Mouse (Mus musculus): Measurements from ENCODE around the gene 0610040J01Rik. TPM values are rescaled to one million over a fixed set of nuclear protein-coding genes. Genes with fewer than 3 reads are reported as not detected.

The 0610040J01Rik gene
- polyA plus RNA-seq, 1 experiment from 2014 or later = 2.0 TPM

DNA sequence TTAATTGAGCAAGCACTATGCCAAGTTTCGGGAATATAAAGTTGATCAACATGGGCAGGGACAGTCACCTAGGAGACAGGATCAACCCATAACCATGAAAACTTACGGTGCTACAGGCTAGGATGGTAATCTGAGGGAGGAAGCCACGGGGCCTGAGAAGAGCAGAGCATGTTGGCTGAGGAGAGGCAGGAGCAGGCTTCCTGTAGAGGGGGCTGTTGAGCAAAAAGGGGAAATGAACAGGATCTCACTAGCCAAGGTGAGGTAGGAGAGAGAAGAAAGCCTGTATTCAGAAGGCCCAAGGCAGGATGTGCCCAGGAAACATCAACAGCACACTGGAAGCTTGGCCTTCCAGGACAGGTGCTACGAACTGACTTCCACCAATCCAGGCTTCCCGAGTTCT is 9.0 kb downstream of the 0610040J01Rik start:
- H3K4me1 ChIP-seq = no peaks in the 10 kb centered on the region
- no peak overlapping the region for H3K4me3 ChIP-seq
- no peak overlapping the region for H3K27ac ChIP-seq
- WGBS = 89% methylated on average over 5 of the region's 5 CpGs
- H3K27me3 ChIP-seq (ENCODE audit: poor library complexity, severe bottlenecking) = no peaks in the 10 kb centered on the region
- H3K36me3 ChIP-seq (replicated peaks) = no peaks in the 10 kb centered on the region
- H3K9me3 ChIP-seq = no peaks in the 10 kb centered on the region
- no peak for DNase-seq (ENCODE audit: extremely low spot score, low spot score)

GRCm38 (mm10) chr5:63821860-63822259 is 9.7 kb downstream of the 0610040J01Rik start:
- WGBS = 82% methylated on average over 8 of the region's 8 CpGs

GRCm38 (mm10) chr5:63823362-63824332 is 11.5 kb downstream of the 0610040J01Rik start:
- Histone ChIP-seq H3K4me3 (no peak overlapping the region), H3K4me1 (peaks cover 7% of the 10 kb centered on the region; the same call in 1 of the 2 replicates), H3K36me3 (replicated peaks) (no peaks in the 10 kb centered on the region), H3K27ac (no peak overlapping the region), H3K9me3 (no peaks in the 10 kb centered on the region), H3K27me3 (ENCODE audit: poor library complexity, severe bottlenecking) (no peaks in the 10 kb centered on the region)
- 79% methylated on average over 10 of the region's 10 CpGs for WGBS
- DNase-seq (ENCODE audit: extremely low spot score, low spot score) = no peak

More at GRCm38 (mm10) chr5:63821860-63822259, 9.7 kb downstream of the 0610040J01Rik start:
- Histone ChIP-seq H3K36me3 (replicated peaks) (no peaks in the 10 kb centered on the region), H3K4me1 (no peaks in the 10 kb centered on the region), H3K27ac (no peak overlapping the region), H3K4me3 (no peak overlapping the region), H3K9me3 (no peaks in the 10 kb centered on the region), H3K27me3 (ENCODE audit: poor library complexity, severe bottlenecking) (no peaks in the 10 kb centered on the region)
- no peak for DNase-seq (ENCODE audit: extremely low spot score, low spot score)

- WGBS = 83% methylated on average over 8 of the region's 8 CpGs
- H3K4me1 ChIP-seq = peaks cover 7% of the 10 kb centered on the region; the same call in 1 of the 2 replicates
- H3K36me3 ChIP-seq (replicated peaks) = no peaks in the 10 kb centered on the region
- no peak for DNase-seq (ENCODE audit: extremely low spot score, low spot score)
- no peaks in the 10 kb centered on the region for H3K9me3 ChIP-seq
- no peak overlapping the region for H3K4me3 ChIP-seq
- H3K27me3 ChIP-seq (ENCODE audit: poor library complexity, severe bottlenecking) = no peaks in the 10 kb centered on the region
- H3K27ac ChIP-seq = no peak overlapping the region
Measured at GRCm38 (mm10) chr5:63824599-63825350, 12.6 kb downstream of the 0610040J01Rik start.

DNA sequence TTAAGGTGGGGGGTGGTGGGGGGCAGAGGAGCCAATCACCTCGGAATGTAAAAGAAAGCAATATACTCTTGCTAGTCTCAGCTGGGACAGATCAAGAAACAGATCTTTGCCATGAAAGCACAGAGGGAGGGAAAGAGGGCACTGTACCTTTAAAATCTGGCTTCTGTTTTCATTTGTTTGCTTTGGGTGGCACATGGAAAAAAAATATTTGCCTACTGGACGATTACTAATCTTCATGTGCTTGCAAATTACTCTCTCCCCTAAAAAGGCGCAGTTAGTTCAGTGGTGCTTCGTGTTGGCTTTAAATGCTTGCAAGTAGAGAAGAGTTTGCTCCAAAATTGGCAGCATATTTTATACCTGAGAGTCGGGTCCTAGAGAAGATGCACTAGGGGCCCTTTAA is 13.7 kb downstream of the 0610040J01Rik start:
- WGBS = 90% methylated on average over 5 of the region's 5 CpGs
- H3K4me3 ChIP-seq = no peak overlapping the region

GRCm38 (mm10) chr5:63827006-63827405 is 14.8 kb downstream of the 0610040J01Rik start:
- WGBS = 76% methylated on average over 6 of the region's 6 CpGs
- H3K4me3 ChIP-seq = no peak overlapping the region
- no peaks in the 10 kb centered on the region for H3K27me3 ChIP-seq (ENCODE audit: poor library complexity, severe bottlenecking)
- H3K27ac ChIP-seq = no peak overlapping the region
- H3K4me1 ChIP-seq = peaks cover 7% of the 10 kb centered on the region; the same call in 1 of the 2 replicates
- DNase-seq (ENCODE audit: extremely low spot score, low spot score) = no peak
- no peaks in the 10 kb centered on the region for H3K36me3 ChIP-seq (replicated peaks)
- H3K9me3 ChIP-seq = no peaks in the 10 kb centered on the region

More for the DNA sequence above, 13.7 kb downstream of the 0610040J01Rik start:
- Histone ChIP-seq H3K27me3 (ENCODE audit: poor library complexity, severe bottlenecking) (no peaks in the 10 kb centered on the region), H3K9me3 (no peaks in the 10 kb centered on the region), H3K4me1 (peaks cover 7% of the 10 kb centered on the region; the same call in 1 of the 2 replicates), H3K36me3 (replicated peaks) (no peaks in the 10 kb centered on the region), H3K27ac (no peak overlapping the region)
- DNase-seq (ENCODE audit: extremely low spot score, low spot score) = no peak

- no peak overlapping the region for H3K27ac ChIP-seq
Measured at GRCm38 (mm10) chr5:63827415-63828053, 15.4 kb downstream of the 0610040J01Rik start.

GRCm38 (mm10) chr5:63828380-63829185 is 16.4 kb downstream of the 0610040J01Rik start:
- no peak for DNase-seq (ENCODE audit: extremely low spot score, low spot score)
- no peaks in the 10 kb centered on the region for H3K27me3 ChIP-seq (ENCODE audit: poor library complexity, severe bottlenecking)
- H3K9me3 ChIP-seq = no peaks in the 10 kb centered on the region
- no peak overlapping the region for H3K27ac ChIP-seq
- H3K36me3 ChIP-seq (replicated peaks) = no peaks in the 10 kb centered on the region
- 87% methylated on average over 10 of the region's 10 CpGs for WGBS
- peaks cover 7% of the 10 kb centered on the region; the same call in 1 of the 2 replicates for H3K4me1 ChIP-seq
- no peak overlapping the region for H3K4me3 ChIP-seq

More at GRCm38 (mm10) chr5:63827415-63828053, 15.4 kb downstream of the 0610040J01Rik start:
- Histone ChIP-seq H3K4me3 (no peak overlapping the region), H3K4me1 (peaks cover 7% of the 10 kb centered on the region; the same call in 1 of the 2 replicates), H3K36me3 (replicated peaks) (no peaks in the 10 kb centered on the region), H3K27me3 (ENCODE audit: poor library complexity, severe bottlenecking) (no peaks in the 10 kb centered on the region), H3K9me3 (no peaks in the 10 kb centered on the region)
- WGBS = 46% methylated on average over 5 of the region's 5 CpGs
- DNase-seq (ENCODE audit: extremely low spot score, low spot score) = no peak

DNA sequence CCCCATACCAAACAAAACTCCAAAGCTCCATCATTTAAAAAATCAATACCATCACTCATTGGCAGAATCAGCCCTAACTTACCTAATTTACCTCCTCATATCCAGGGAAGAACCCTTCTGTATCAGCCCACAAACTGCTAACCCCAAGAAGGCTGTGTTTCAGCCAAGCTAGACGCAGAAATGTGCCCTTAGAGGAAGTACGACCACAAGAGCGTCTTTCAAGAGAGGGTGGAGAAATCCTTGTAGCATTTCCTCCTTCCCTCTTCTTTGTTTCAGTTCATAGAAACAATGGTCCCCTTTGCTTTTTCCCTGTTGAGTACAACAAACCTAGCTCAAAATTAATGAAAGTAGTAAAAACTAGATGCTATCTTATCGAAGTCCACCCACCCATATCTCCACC is 18.9 kb downstream of the 0610040J01Rik start:
- 76% methylated on average over 4 of the region's 4 CpGs for WGBS
- no peaks in the 10 kb centered on the region for H3K9me3 ChIP-seq

GRCm38 (mm10) chr5:63833955-63834354 is 21.8 kb downstream of the 0610040J01Rik start:
- no peak for DNase-seq (ENCODE audit: extremely low spot score, low spot score)
- Histone ChIP-seq H3K27ac (no peak overlapping the region), H3K4me3 (no peak overlapping the region), H3K36me3 (replicated peaks) (no peaks in the 10 kb centered on the region), H3K27me3 (ENCODE audit: poor library complexity, severe bottlenecking) (no peaks in the 10 kb centered on the region), H3K4me1 (0 out of 2 replicates have a peak, but pooled peaks cover 4% of the 10 kb centered on the region), H3K9me3 (no peaks in the 10 kb centered on the region)
- 57% methylated on average over 5 of the region's 5 CpGs for WGBS

More for the DNA sequence above, 18.9 kb downstream of the 0610040J01Rik start:
- no peaks in the 10 kb centered on the region for H3K36me3 ChIP-seq (replicated peaks)
- H3K4me1 ChIP-seq = peaks cover 11% of the 10 kb centered on the region; the same call in 1 of the 2 replicates
- no peak overlapping the region for H3K27ac ChIP-seq
- DNase-seq (ENCODE audit: extremely low spot score, low spot score) = no peak
- H3K4me3 ChIP-seq = no peak overlapping the region
- no peaks in the 10 kb centered on the region for H3K27me3 ChIP-seq (ENCODE audit: poor library complexity, severe bottlenecking)

DNA sequence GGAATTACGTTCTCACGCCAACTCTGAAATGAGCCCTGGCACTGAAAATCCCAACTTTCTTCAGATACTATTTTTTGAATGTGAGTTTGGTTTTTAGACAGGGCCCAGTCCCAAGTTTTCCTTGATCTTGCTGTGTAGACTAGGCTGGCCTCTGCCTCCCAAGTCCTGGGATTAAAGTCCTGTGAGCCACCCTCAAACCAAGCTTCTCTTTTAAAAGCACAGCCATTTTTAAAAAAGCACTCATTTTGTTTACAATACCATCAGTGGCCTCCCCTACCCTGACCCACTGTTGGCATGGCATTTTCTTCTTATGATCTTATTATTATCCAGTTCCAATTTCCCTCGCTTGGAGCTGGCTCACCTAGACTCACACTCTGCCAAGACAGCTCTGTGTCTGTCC is 22.3 kb downstream of the 0610040J01Rik start:
- Histone ChIP-seq H3K4me1 (0 out of 2 replicates have a peak, but pooled peaks cover 4% of the 10 kb centered on the region), H3K27ac (no peak overlapping the region), H3K36me3 (replicated peaks) (no peaks in the 10 kb centered on the region), H3K27me3 (ENCODE audit: poor library complexity, severe bottlenecking) (no peaks in the 10 kb centered on the region), H3K9me3 (no peaks in the 10 kb centered on the region), H3K4me3 (no peak overlapping the region)
- DNase-seq (ENCODE audit: extremely low spot score, low spot score) = no peak
- WGBS = 78% methylated on average over 3 of the region's 3 CpGs
